Mouse (Mus musculus) urinary bladder, postnatal 25 days (tissue): Measurements from ENCODE around the gene Spats2.
A peak's percentile ranks its signal among the peaks of the same experiment; 100 is the strongest.

Experiments used
- DNase-seq: peaks from one replicate; pipeline ENCODE4 v3.0.0; 2022; ENCODE audit warnings: low spot score

Gene Spats2

DNA sequence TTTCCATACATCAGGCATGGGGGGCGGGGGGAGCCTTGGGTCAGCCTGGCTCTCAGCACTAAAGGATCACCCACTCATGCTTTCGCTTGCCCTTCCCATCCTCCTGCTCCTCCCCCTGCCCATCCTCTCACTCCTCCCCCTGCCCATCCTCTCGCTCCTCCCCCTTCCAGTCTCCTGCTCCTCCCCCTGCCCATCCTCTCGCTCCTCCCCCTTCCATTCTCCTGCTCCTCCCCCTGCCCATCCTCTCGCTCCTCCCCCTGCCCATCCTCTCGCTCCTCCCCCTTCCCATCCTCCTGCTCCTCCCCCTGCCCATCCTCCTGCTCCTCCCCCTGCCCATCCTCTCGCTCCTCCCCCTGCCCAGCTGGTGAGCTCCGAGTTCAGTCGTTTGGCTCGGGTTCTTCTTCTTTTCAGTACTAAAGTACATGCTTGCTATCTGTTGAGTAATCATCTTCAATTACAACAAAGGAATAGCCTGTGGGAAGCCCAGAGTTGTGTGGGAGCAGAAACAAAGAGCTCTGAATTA is 134.1 kb downstream of the Spats2 start:
- DNase-seq: peak; percentile 66

DNA sequence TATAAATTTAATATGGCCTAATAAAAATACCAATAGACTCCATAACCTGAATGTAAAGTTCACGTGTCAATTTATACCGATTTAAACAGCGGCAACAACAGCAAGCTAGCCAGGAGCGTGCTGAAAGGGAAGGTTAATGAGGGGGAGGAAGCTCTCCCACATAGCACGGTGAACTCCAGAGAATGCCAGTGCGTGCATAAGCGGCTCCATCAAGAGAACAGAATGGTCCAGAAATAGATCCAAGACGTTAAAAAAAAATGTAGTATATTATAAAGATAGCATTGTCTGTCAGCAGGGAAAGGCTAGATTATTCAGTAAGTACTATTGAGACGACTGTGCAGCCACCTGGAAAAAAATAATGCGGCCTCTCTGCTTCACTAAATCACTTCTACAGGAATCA is 137.0 kb downstream of the Spats2 start:
- no peak for DNase-seq
